Mouse (Mus musculus) kidney, postnatal 0 days (tissue): ENCODE results near the gene Bzw1. TPM values are rescaled to one million over a fixed set of nuclear protein-coding genes. Genes with fewer than 3 reads are reported as not detected.
A peak's percentile ranks its signal among the peaks of the same experiment; 100 is the strongest.

Experiments
- ATAC-seq: fragments of 200-750 bp; cut with Nextera tagmentation; replicated peaks from 2 replicates; pipeline ENCODE4 v1.8.0; 2017; ENCODE audit warnings: low read depth, moderate number of reproducible peaks, moderate TSS enrichment, moderate library complexity; ENCODE audit not compliant: low FRiP score
- DNase-seq: peaks from one replicate; pipeline ENCODE4 v3.0.0-alpha.2; 2016; ENCODE audit warnings: low spot score
- H3K27ac ChIP-seq: fragments of 300-500 bp; sonication (generic); 2 replicates; pipeline ENCODE4 v1.5.1; 2014; ENCODE audit warnings: mild to moderate bottlenecking
- H3K27me3 ChIP-seq: fragments of 300-500 bp; sonication (generic); 2 replicates; pipeline ENCODE4 v1.6.1; 2014; ENCODE audit warnings: low read length, mixed read lengths; ENCODE audit not compliant: insufficient read depth
- H3K36me3 ChIP-seq: fragments of 300-500 bp; sonication (generic); 2 replicates; pipeline ENCODE4 v1.6.1; 2014; ENCODE audit warnings: low read length, mixed read lengths; ENCODE audit not compliant: insufficient read depth
- H3K4me1 ChIP-seq: fragments of 300-500 bp; sonication (generic); replicated peaks from 2 replicates; pipeline ENCODE4 v1.6.1; 2014; ENCODE audit warnings: antibody characterized with exemption, low read length, mixed read lengths; ENCODE audit not compliant: insufficient read depth
- H3K4me2 ChIP-seq: fragments of 300-500 bp; sonication (generic); 2 replicates; pipeline ENCODE4 v1.6.1; 2014; ENCODE audit warnings: mild to moderate bottlenecking, low read length, moderate library complexity, mixed read lengths
- H3K4me3 ChIP-seq: fragments of 300-500 bp; sonication (generic); replicated peaks from 2 replicates; pipeline ENCODE4 v1.5.1; 2014; ENCODE audit warnings: low read depth, low read length
- H3K9ac ChIP-seq: fragments of 300-500 bp; sonication (generic); 2 replicates; pipeline ENCODE4 v1.6.1; 2014; ENCODE audit warnings: low read depth, low read length
- H3K9me3 ChIP-seq: fragments of 300-500 bp; sonication (generic); replicated peaks from 2 replicates; pipeline ENCODE4 v1.6.1; 2016; ENCODE audit warnings: low read length, inconsistent platforms, mixed read lengths
- CTCF ChIP-seq: IDR thresholded peaks from 2 replicates; pipeline ENCODE4 v1.5.1; 2016; ENCODE audit warnings: antibody characterized with exemption, low read depth, mild to moderate bottlenecking, moderate library complexity
- WGBS: fragments of 180-500 bp; shearing (Covaris S2); extraction: QIAGEN DNeasy Blood & Tissue Kit; methylation state at CpG from one replicate; pipeline ENCODE4 v1.1.7; 2014; 5-methylcytosine and 5-hydroxymethylcytosine counted together
- polyA plus RNA-seq: library from polyadenylated mRNA; unstranded; fragments of >200 nt; fragmentation: Nextera tagmentation; extraction: Ambion mirVana; gene quantifications from 2 replicates; pipeline ENCODE4 v1.2.1, GENCODE M21; 2015

Bzw1 gene
- 316 and 335 TPM in 2 replicates for polyA plus RNA-seq

DNA sequence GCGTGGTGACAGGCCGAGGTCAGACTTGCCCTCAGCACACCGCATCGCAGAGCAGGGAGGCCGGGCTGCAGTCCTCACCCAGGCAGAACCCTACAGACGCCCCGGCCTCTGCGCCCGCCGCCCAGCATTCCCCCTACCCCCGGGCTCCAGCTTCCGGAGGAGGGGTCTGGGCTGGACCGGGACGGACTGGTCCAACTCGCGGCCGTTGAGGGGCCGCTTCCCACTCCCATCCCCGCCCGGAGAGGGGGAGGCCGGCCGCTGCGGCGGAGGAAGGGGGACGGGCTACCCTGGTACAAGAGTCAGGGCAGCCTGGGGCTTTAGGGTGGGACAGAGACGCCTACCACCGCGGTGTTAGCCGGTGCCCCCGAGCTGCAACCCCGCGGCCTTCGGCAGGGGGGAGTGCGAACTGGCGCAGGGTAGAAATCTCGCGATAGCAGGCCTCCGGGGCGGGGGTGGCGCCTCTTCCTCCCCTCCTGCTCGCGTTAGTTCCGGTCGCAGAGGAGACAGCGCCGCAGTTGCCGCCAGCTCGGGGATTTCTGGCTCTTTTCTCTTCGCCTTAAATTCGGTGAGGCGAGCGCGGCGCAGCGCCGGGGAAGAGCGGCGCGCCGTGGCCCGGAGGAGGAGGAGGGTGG lies at the start of gene Bzw1:
Gene Bzw1, plus strand, starts transcription at position 247 of the 632 bp plus-strand sequence.
- Histone ChIP-seq H3K36me3 (peaks cover 9% of the 10 kb centered on the region; the same call in 1 of the 2 replicates), H3K4me3 (peak within 1 kb of the TSS; percentile 97), H3K9me3 (no peaks in the 10 kb centered on the region), H3K9ac (peak within 1 kb of the TSS; percentile 99), H3K27ac (peak within 1 kb of the TSS; percentile 99), H3K4me1 (0 out of 2 replicates have a peak, but pooled peaks cover 3% of the 10 kb centered on the region), H3K4me2 (peak within 1 kb of the TSS; percentile 62), H3K27me3 (no peaks in the 10 kb centered on the region)
- peak; percentile 7; the same call in 1 of the 2 replicates for TF ChIP-seq CTCF
- ATAC-seq (peak; percentile 97), DNase-seq (peak; percentile 96)
- WGBS = under 1% methylated on average over 47 of the region's 61 CpGs

- no peak for TF ChIP-seq CTCF
- no peak for DNase-seq
Measured at GRCm38 (mm10) chr1:58343861-58344260, 48.8 kb upstream of the Bzw1 start.

DNA sequence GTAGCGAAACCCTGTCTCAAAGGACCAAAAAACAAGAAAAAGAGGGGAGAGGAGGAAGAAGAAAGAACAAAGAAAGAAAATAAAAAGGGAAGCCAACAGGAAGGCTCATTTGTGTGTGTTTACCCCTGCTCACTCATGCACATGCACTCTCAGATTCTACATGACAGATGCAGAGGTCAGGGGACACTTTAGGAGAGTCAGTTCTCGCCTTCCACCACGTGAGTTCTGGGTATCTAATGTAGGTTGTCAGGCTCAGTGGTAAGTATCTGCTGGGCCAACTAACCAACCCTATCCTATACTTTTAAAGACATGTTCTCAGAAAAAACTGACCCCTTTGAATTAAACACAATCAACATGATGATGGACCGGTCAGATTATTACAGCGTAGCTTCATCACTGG lies 48.1 kb upstream of the Bzw1 start:
- Histone ChIP-seq H3K27ac (no peak overlapping the region), H3K4me3 (no peak overlapping the region), H3K27me3 (no peaks in the 10 kb centered on the region), H3K9ac (no peak overlapping the region), H3K4me1 (no peaks in the 10 kb centered on the region), H3K36me3 (no peaks in the 10 kb centered on the region), H3K4me2 (no peak overlapping the region), H3K9me3 (no peaks in the 10 kb centered on the region)
- ATAC-seq (no peak), DNase-seq (no peak)
- TF ChIP-seq CTCF = no peak
- WGBS = 71% methylated on average over 5 of the region's 5 CpGs

More at GRCm38 (mm10) chr1:58343861-58344260, 48.8 kb upstream of the Bzw1 start:
- no peak overlapping the region for H3K27ac ChIP-seq
- H3K4me2 ChIP-seq = no peak overlapping the region
- H3K4me1 ChIP-seq = no peaks in the 10 kb centered on the region
- no peak for ATAC-seq
- no peaks in the 10 kb centered on the region for H3K36me3 ChIP-seq
- H3K9me3 ChIP-seq = no peaks in the 10 kb centered on the region
- no peaks in the 10 kb centered on the region for H3K27me3 ChIP-seq
- no peak overlapping the region for H3K4me3 ChIP-seq
- WGBS = 75% methylated on average over 4 of the region's 4 CpGs
- no peak overlapping the region for H3K9ac ChIP-seq

DNA sequence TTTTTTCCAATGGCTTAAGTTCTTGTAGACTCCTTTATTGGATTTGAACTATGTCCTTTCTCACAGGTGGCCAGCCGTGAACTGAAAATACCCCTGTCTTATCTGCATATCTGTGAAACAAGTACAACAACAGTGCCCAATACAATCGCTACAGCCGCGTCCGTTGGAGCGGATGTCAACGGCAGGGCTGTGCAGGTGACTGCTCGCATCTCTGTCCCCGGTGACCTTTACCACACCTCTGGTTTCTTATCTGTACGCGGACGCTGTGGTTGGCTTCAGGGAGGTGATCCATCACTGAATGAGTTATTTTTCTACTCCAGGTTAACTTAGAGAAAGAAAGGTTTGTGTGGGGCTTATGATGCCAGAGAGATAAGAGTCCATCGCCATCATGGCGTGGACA lies 46.5 kb upstream of the Bzw1 start:
- no peak overlapping the region for H3K9ac ChIP-seq
- no peaks in the 10 kb centered on the region for H3K36me3 ChIP-seq
- ATAC-seq (no peak), DNase-seq (no peak)
- H3K4me2 ChIP-seq = no peak overlapping the region
- H3K27me3 ChIP-seq = no peaks in the 10 kb centered on the region
- H3K9me3 ChIP-seq = no peaks in the 10 kb centered on the region
- H3K27ac ChIP-seq = no peak overlapping the region
- no peaks in the 10 kb centered on the region for H3K4me1 ChIP-seq
- no peak for TF ChIP-seq CTCF
- no peak overlapping the region for H3K4me3 ChIP-seq
- WGBS = 77% methylated on average over 14 of the region's 14 CpGs

GRCm38 (mm10) chr1:58348712-58349111 lies 44.0 kb upstream of the Bzw1 start:
- Histone ChIP-seq H3K4me1 (no peaks in the 10 kb centered on the region), H3K27me3 (no peaks in the 10 kb centered on the region), H3K4me2 (no peak overlapping the region), H3K27ac (no peak overlapping the region), H3K9me3 (no peaks in the 10 kb centered on the region), H3K4me3 (no peak overlapping the region), H3K9ac (no peak overlapping the region), H3K36me3 (no peaks in the 10 kb centered on the region)
- ATAC-seq = no peak
- DNase-seq = no peak
- 80% methylated on average over 6 of the region's 6 CpGs for WGBS
- TF ChIP-seq CTCF = no peak

DNA sequence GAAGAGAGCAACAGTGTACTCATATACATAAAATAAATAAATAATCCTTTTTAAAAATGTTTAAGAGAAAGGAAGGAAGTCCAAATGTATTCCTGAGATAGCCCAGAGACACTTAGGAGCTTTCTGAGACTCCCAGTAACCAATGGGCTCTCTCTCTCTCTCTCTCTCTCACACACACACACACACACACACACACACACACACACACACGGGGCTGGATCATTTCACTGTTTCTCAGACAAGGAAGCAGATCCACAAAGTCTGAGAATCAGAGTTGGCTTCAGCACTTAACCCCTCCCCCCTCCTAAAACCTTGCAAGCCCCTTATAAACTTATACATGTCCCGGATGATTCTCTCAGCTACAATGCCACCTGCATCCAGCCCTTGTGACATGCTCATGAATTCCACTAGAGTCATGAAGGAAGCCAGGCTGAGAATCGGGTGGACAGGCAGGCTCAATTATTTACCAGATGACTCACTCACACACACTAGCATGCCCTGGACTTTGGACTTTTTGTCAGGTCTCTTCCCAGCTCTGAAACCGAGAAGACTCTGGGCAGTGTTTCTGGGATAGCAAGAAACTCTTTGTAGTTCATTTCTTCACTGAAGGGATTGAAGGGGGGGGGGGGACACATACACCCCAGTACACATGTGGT lies 39.3 kb upstream of the Bzw1 start:
- no peak overlapping the region for H3K4me2 ChIP-seq
- no peak overlapping the region for H3K4me3 ChIP-seq
- no peaks in the 10 kb centered on the region for H3K4me1 ChIP-seq
- H3K27ac ChIP-seq = peak overlapping the region; percentile 72
- peak; percentile 85 for ATAC-seq
- H3K27me3 ChIP-seq = no peaks in the 10 kb centered on the region
- no peak overlapping the region for H3K9ac ChIP-seq
- 35% methylated on average over 4 of the region's 4 CpGs for WGBS
- H3K36me3 ChIP-seq = no peaks in the 10 kb centered on the region
- no peaks in the 10 kb centered on the region for H3K9me3 ChIP-seq
- peak; percentile 60 for DNase-seq
- no peak for TF ChIP-seq CTCF
